Mouse (Mus musculus) heart, postnatal 0 days (tissue): ENCODE results near the gene Grhl3. TPM values are rescaled to one million over a fixed set of nuclear protein-coding genes. Genes with fewer than 3 reads are reported as not detected.

Source experiments
- ATAC-seq: fragments of 200-750 bp; cut with Nextera tagmentation; 2 replicates; pipeline ENCODE4 v1.8.0; 2017; ENCODE audit warnings: low read depth, moderate number of reproducible peaks, moderate library complexity; ENCODE audit not compliant: insufficient read depth
- DNase-seq: peaks from one replicate; pipeline ENCODE4 v3.0.0-alpha.2; 2016; ENCODE audit warnings: low spot score
- H3K27ac ChIP-seq: fragments of 300-500 bp; sonication (generic); 2 replicates; pipeline ENCODE4 v1.5.1; 2014; ENCODE audit warnings: low read depth, mild to moderate bottlenecking
- H3K27me3 ChIP-seq: fragments of 300-500 bp; sonication (generic); 2 replicates; pipeline ENCODE4 v1.6.1; 2014; ENCODE audit warnings: low read length, mixed read lengths; ENCODE audit not compliant: control insufficient read depth, insufficient read depth
- H3K36me3 ChIP-seq: fragments of 300-500 bp; sonication (generic); replicated peaks from 2 replicates; pipeline ENCODE4 v1.6.1; 2014; ENCODE audit warnings: low read length, mixed read lengths; ENCODE audit not compliant: control insufficient read depth, insufficient read depth
- H3K4me1 ChIP-seq: fragments of 300-500 bp; sonication (generic); 2 replicates; pipeline ENCODE4 v1.6.1; 2014; ENCODE audit warnings: antibody characterized with exemption; ENCODE audit not compliant: control insufficient read depth, insufficient read depth
- H3K4me2 ChIP-seq: fragments of 300-500 bp; sonication (generic); 2 replicates; pipeline ENCODE4 v1.6.1; 2014; ENCODE audit warnings: low read depth, mild to moderate bottlenecking, low read length, moderate library complexity
- H3K4me3 ChIP-seq: fragments of 300-500 bp; sonication (generic); 2 replicates; pipeline ENCODE4 v1.5.1; 2014; ENCODE audit warnings: low read depth, low read length
- H3K9ac ChIP-seq: fragments of 300-500 bp; sonication (generic); replicated peaks from 2 replicates; pipeline ENCODE4 v1.6.1; 2014; ENCODE audit warnings: low read depth, low read length, mixed read lengths
- H3K9me3 ChIP-seq: fragments of 300-500 bp; sonication (generic); replicated peaks from 2 replicates; pipeline ENCODE4 v1.6.1; 2016; ENCODE audit warnings: low read length; ENCODE audit not compliant: control insufficient read depth
- CTCF ChIP-seq: IDR thresholded peaks from 2 replicates; pipeline ENCODE4 v1.5.1; 2016; ENCODE audit warnings: antibody characterized with exemption, control low read depth, low read depth
- EP300 ChIP-seq: IDR thresholded peaks from 2 replicates; pipeline ENCODE4 v1.6.1; 2016; ENCODE audit warnings: antibody characterized with exemption, low read depth
- WGBS: fragments of 180-500 bp; shearing (Covaris S2); extraction: QIAGEN DNeasy Blood & Tissue Kit; methylation state at CpG from one replicate; pipeline ENCODE4 v1.1.7; 2014; 5-methylcytosine and 5-hydroxymethylcytosine counted together
- polyA plus RNA-seq: library from polyadenylated mRNA; unstranded; fragments of >200 nt; fragmentation: Nextera tagmentation; extraction: Ambion mirVana; gene quantifications from 2 replicates; pipeline ENCODE4 v1.2.1, GENCODE M21; 2015
- total RNA-seq: library from RNA; depleted of rRNA; stranded (reverse); fragments of >200 nt; gene quantifications from 2 replicates; pipeline ENCODE4 v1.2.3, GENCODE M21; 2014; ENCODE audit warnings: low replicate concordance

Gene Grhl3
- total and polyA plus RNA-seq, 2 experiments from 2014 or later, result 1.4 to 1.9 TPM

DNA sequence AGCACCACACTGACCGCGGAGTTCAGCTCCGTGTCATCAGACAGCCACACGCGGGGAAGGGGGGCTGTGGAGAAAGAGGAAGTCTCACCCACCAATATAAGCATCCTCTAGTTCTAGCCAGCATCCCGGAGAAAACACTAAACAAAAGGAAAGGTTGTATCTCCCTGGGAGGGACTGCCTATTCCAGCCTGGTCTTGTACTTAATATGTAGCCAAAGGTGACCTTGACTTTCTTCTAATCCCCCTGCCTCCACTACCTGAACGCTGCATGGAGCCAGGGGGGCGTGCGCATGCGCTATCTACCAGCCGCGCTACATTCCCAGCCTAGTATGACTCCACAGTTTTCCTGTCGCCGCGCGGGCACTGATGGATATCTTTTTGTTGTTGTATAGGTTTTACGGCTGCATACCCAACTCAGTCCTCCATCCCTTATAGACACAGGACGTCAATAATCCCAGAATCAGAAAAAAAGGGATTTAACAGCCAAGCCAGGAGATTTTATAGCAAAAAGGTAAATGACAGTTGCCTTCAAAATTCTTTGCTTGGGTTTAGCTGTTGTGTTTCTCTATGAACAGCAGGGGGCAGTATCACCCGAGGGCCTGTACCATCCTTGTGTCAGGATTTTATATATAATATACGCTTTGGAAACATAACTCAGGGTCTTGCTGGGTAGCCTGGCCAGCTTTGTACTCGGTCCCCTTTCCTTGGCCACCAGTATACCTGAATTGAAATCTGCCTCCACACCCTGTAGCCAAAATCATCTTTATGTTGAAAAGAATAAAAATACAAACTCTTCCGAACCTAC is 65.7 kb downstream of the Grhl3 start:
- peak; percentile 27 for DNase-seq
- 11% methylated on average over 22 of the region's 22 CpGs for WGBS
- H3K9ac ChIP-seq, result 0 out of 2 replicates have a peak overlapping the region, but pooled peaks have one; percentile 8
- peaks cover 6% of the 10 kb centered on the region; the same call in 1 of the 2 replicates for H3K4me1 ChIP-seq
- peak overlapping the region; percentile 59 for H3K4me2 ChIP-seq
- 0 out of 2 replicates have a peak, but pooled peaks have one; percentile 42 for ATAC-seq
- no peaks in the 10 kb centered on the region for H3K9me3 ChIP-seq
- peak; percentile 61 for TF ChIP-seq CTCF
- no peak for TF ChIP-seq EP300
- H3K36me3 ChIP-seq, result no peaks in the 10 kb centered on the region
- H3K4me3 ChIP-seq, result peak overlapping the region; percentile 33
- no peak overlapping the region for H3K27ac ChIP-seq
- H3K27me3 ChIP-seq, result no peaks in the 10 kb centered on the region

DNA sequence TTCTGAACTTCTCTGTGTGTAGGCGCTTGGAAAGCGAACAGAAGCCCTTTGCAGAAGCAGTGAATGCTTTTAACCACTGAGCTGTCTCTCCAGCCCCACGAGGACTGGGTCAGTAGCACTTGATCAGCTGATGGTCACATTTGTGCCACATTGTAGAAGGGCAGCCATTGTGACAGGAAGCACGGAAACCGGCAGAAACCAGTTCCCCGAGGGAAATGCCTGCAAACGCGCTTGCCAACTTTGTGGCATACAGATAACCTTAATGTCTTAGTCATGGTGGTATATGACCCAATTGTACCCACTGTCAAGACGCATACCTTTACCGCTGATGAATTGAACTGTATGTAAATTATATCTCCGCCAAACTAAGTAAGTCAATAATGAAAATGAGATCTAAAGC is 67.6 kb downstream of the Grhl3 start:
- Histone ChIP-seq H3K4me2 (no peak overlapping the region), H3K9me3 (no peaks in the 10 kb centered on the region), H3K27ac (no peak overlapping the region), H3K4me1 (peaks cover 6% of the 10 kb centered on the region; the same call in 1 of the 2 replicates), H3K27me3 (no peaks in the 10 kb centered on the region), H3K9ac (no peak overlapping the region), H3K4me3 (no peak overlapping the region), H3K36me3 (no peaks in the 10 kb centered on the region)
- ATAC-seq, result no peak
- DNase-seq, result no peak
- 66% methylated on average over 11 of the region's 11 CpGs for WGBS
- TF ChIP-seq EP300, result no peak
- no peak for TF ChIP-seq CTCF

DNA sequence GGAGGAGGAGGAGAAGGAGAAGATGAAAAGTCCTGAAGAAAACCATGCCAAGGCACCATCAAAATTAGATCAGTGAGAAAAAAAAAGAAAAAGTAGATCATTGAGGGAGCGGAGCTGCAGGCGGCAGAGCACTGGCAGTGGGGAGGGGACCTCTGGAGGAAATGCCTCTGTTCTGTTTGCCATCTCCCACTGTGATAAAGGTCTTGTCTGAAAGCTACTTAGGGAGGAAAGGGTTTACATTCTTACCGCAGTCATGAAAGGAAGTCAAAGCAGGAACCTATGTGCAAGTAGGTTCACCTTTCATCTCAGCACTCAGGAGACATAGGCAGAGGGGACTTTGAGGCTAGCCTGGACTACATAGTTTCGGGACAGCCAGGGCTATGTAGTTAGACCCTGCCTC is 71.8 kb downstream of the Grhl3 start:
- Histone ChIP-seq H3K36me3 (no peaks in the 10 kb centered on the region), H3K4me2 (no peak overlapping the region), H3K4me3 (no peak overlapping the region), H3K27ac (no peak overlapping the region), H3K4me1 (no peaks in the 10 kb centered on the region), H3K27me3 (no peaks in the 10 kb centered on the region), H3K9me3 (no peaks in the 10 kb centered on the region), H3K9ac (no peak overlapping the region)
- TF ChIP-seq CTCF (no peak), EP300 (no peak)
- DNase-seq, result no peak
- WGBS, result 46% methylated on average over 4 of the region's 4 CpGs
- no peak for ATAC-seq

DNA sequence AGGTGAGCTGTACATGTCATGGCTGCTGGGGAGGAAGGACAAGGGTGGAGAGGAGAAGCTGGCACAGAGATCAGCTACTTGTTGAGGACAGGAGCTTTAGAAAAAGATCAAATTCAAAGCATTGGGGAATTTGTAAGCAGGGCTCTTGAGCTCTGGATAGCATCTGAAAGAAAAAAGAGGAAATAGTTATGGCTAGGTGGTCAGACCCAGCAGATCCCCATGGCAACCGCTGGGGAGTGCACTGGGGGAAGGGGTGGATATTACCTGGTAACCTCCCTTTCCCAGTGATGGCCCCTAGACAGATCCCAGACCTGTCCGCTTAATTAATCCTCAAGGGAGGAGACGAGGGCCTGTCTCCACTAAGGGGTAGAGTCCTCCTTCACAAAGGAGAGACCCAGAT is 73.6 kb downstream of the Grhl3 start:
- no peaks in the 10 kb centered on the region for H3K9me3 ChIP-seq
- peaks cover 6% of the 10 kb centered on the region; the same call in 1 of the 2 replicates for H3K4me1 ChIP-seq
- 85% methylated on average over 3 of the region's 3 CpGs for WGBS
- no peaks in the 10 kb centered on the region for H3K27me3 ChIP-seq
- no peak overlapping the region for H3K27ac ChIP-seq
- H3K9ac ChIP-seq, result no peak overlapping the region
- H3K4me3 ChIP-seq, result no peak overlapping the region
- no peak overlapping the region for H3K4me2 ChIP-seq
- DNase-seq (no peak), ATAC-seq (no peak)
- no peaks in the 10 kb centered on the region for H3K36me3 ChIP-seq
- TF ChIP-seq EP300, result no peak
- TF ChIP-seq CTCF, result no peak

DNA sequence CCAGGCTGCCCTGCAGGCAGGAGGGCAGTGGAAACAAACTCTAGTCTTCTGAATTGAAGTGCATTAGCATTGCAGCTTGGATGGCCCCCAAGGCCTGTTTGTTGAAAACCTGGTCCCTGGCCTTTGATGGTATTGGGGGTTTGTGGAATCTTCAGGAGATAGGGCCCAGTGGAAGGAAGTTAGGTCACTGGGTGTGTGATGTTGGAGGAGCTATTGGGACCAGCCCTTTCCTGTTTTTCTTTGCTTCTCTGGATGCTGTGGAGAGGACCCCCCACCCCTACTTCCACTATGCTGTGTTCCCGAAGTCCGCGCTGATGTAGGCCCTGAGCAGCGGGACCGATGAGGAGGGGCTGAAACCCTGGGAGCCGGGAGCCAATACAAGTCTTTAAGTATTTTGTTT is 75.3 kb downstream of the Grhl3 start:
- H3K9ac ChIP-seq, result no peak overlapping the region
- TF ChIP-seq CTCF, result no peak
- no peak for TF ChIP-seq EP300
- H3K27me3 ChIP-seq, result no peaks in the 10 kb centered on the region
- H3K4me3 ChIP-seq, result no peak overlapping the region
- DNase-seq (no peak), ATAC-seq (no peak)
- no peak overlapping the region for H3K4me2 ChIP-seq
- H3K4me1 ChIP-seq, result peaks cover 11% of the 10 kb centered on the region
- H3K36me3 ChIP-seq, result no peaks in the 10 kb centered on the region
- no peak overlapping the region for H3K27ac ChIP-seq
- 75% methylated on average over 6 of the region's 6 CpGs for WGBS
- H3K9me3 ChIP-seq, result no peaks in the 10 kb centered on the region
